Comparison of ENCODE assay signal across 13 mouse cellular contexts in the genomic region with DNA sequence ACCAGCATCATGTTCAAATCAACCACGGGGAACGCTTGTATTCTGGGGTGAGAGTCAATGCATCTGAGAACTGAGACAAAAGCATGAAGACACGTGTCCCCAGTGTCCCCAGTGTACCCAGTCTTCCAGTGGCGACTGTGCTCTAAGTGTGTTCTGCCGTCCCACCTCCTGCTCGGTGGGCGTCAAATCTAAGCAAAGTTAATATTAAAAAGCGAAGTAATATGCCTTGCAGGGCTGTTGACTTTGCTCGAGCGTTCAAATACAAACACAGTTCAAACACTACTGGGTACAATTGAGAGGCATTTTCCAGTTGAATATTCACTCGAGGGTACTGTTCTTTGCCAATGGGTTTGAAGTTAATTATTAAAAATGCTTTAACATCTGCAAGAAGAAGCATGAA.
A peak's percentile ranks its signal among the peaks of the same experiment; 100 is the strongest.
DNase-seq lines count a peak whose midpoint lies in the region; ATAC-seq and TF ChIP-seq lines count a peak whose summit lies in the region.
"Had no signal": no experiment of that assay in that cellular context is flagged by ENCODE, and none has a peak within 500 bp of the region (broad histone marks: within the 10 kb centered on the region; RNA-seq: fewer than 3 reads in every experiment).

No protein-coding gene starts in this region.

- no peaks in the 10 kb centered on the region for H3K9me3 ChIP-seq in hindbrain, embryonic 15.5 days
- H3K9me3 ChIP-seq in hindbrain, embryonic 11.5 days (ENCODE audit: control insufficient read depth, low read length): no peaks in the 10 kb centered on the region
- H3K9me3 ChIP-seq in ES-E14 (ENCODE audit: control insufficient read depth, insufficient read depth, low read depth, low read length): no peaks in the 10 kb centered on the region
- H3K9me3 ChIP-seq in intestine, embryonic 16.5 days (ENCODE audit: control insufficient read depth, low read length): no peaks in the 10 kb centered on the region
- H3K9me3 ChIP-seq in midbrain, embryonic 10.5 days (replicated peaks): no peaks in the 10 kb centered on the region
- H3K9me3 ChIP-seq: embryonic facial prominence, embryonic 13.5 days; forebrain, embryonic 13.5 days; heart, embryonic 12.5 days had no signal

- H3K27me3 ChIP-seq in hindbrain, embryonic 15.5 days: no peaks in the 10 kb centered on the region
- no peaks in the 10 kb centered on the region for H3K27me3 ChIP-seq in hindbrain, embryonic 11.5 days (ENCODE audit: control insufficient read depth, insufficient read depth, low read length)
- H3K27me3 ChIP-seq in intestine, embryonic 16.5 days (replicated peaks; ENCODE audit: control insufficient read depth, insufficient read depth, low read length): no peaks in the 10 kb centered on the region
- no peaks in the 10 kb centered on the region for H3K27me3 ChIP-seq in midbrain, embryonic 10.5 days (ENCODE audit: low read depth, poor library complexity, severe bottlenecking)
- H3K27me3 ChIP-seq in cerebellum, adult 2 months (ENCODE audit: control insufficient read depth, insufficient read depth, low read length): no peaks in the 10 kb centered on the region
- H3K27me3 ChIP-seq: heart, embryonic 12.5 days had no signal

- peaks cover 26% of the 10 kb centered on the region for H3K4me1 ChIP-seq in hindbrain, embryonic 15.5 days (replicated peaks)
- H3K4me1 ChIP-seq in hindbrain, embryonic 11.5 days (replicated peaks; ENCODE audit: control insufficient read depth, insufficient read depth, low read length): no peaks in the 10 kb centered on the region
- H3K4me1 ChIP-seq in ES-E14 (ENCODE audit: control insufficient read depth in 2 of 2, insufficient read depth in 2 of 2, low read length in 2 of 2, poor library complexity in 1 of 2): peaks cover 7 to 18% of the 10 kb centered on the region in 2 experiments; a peak in 3 of 4 replicates
- H3K4me1 ChIP-seq in intestine, embryonic 16.5 days (ENCODE audit: control insufficient read depth, insufficient read depth, low read length): peaks cover 24% of the 10 kb centered on the region
- H3K4me1 ChIP-seq in midbrain, embryonic 10.5 days: peaks cover 24% of the 10 kb centered on the region
- peaks cover 16% of the 10 kb centered on the region for H3K4me1 ChIP-seq in cerebellum, adult 2 months (ENCODE audit: control insufficient read depth, insufficient read depth, low read length)

- no peak for TF ChIP-seq POLR2A in cerebellum, adult 2 months (IDR thresholded peaks at IDR 0.05; ENCODE audit: borderline replicate concordance, insufficient read depth, low read length)

- H3K9ac ChIP-seq in hindbrain, embryonic 15.5 days: no peak overlapping the region
- no peak overlapping the region for H3K9ac ChIP-seq in hindbrain, embryonic 11.5 days (ENCODE audit: low read depth, low read length)
- no peak overlapping the region for H3K9ac ChIP-seq in ES-E14 (ENCODE audit: insufficient read depth, low read depth, low read length, poor library complexity, severe bottlenecking)
- H3K9ac ChIP-seq in intestine, embryonic 16.5 days (ENCODE audit: low read depth, low read length): no peak overlapping the region
- H3K9ac ChIP-seq: embryonic facial prominence, embryonic 13.5 days; forebrain, embryonic 13.5 days; heart, embryonic 12.5 days had no signal

- no peaks in the 10 kb centered on the region for H3K36me3 ChIP-seq in hindbrain, embryonic 15.5 days
- H3K36me3 ChIP-seq in hindbrain, embryonic 11.5 days (ENCODE audit: control insufficient read depth, insufficient read depth, low read length): no peaks in the 10 kb centered on the region
- H3K36me3 ChIP-seq in ES-E14 (ENCODE audit: control insufficient read depth, insufficient read depth, low read length, poor library complexity, severe bottlenecking): no peaks in the 10 kb centered on the region
- H3K36me3 ChIP-seq in intestine, embryonic 16.5 days (ENCODE audit: control insufficient read depth, insufficient read depth, low read length): no peaks in the 10 kb centered on the region
- no peaks in the 10 kb centered on the region for H3K36me3 ChIP-seq in midbrain, embryonic 10.5 days
- H3K36me3 ChIP-seq: embryonic facial prominence, embryonic 13.5 days; heart, embryonic 12.5 days had no signal

- H3K4me3 ChIP-seq in hindbrain, embryonic 15.5 days: no peak overlapping the region
- no peak overlapping the region for H3K4me3 ChIP-seq in hindbrain, embryonic 11.5 days (ENCODE audit: low read depth, low read length)
- no peak overlapping the region for H3K4me3 ChIP-seq in ES-E14 (ENCODE audit: insufficient read depth in 1 of 2, low read depth in 1 of 2, low read length in 2 of 2, poor library complexity in 1 of 2, severe bottlenecking in 1 of 2)
- H3K4me3 ChIP-seq in intestine, embryonic 16.5 days (ENCODE audit: low read length): peak overlapping the region; percentile 27
- H3K4me3 ChIP-seq in midbrain, embryonic 10.5 days: no peak overlapping the region
- no peak overlapping the region for H3K4me3 ChIP-seq in cerebellum, adult 2 months (replicated peaks; ENCODE audit: insufficient read depth, low read depth, low read length)
- H3K4me3 ChIP-seq: embryonic facial prominence, embryonic 13.5 days; forebrain, embryonic 13.5 days; heart, embryonic 12.5 days had no signal

- H3K27ac ChIP-seq in hindbrain, embryonic 15.5 days (replicated peaks): peak overlapping the region; percentile 67
- H3K27ac ChIP-seq in hindbrain, embryonic 11.5 days (ENCODE audit: low read depth, low read length): no peak overlapping the region
- H3K27ac ChIP-seq in ES-E14 (ENCODE audit: insufficient read depth, low read depth, low read length, poor library complexity, severe bottlenecking): peak overlapping the region; percentile 50; the same call in 1 of the 2 replicates
- H3K27ac ChIP-seq in intestine, embryonic 16.5 days (ENCODE audit: low read length): peak overlapping the region; percentile 79
- H3K27ac ChIP-seq in midbrain, embryonic 10.5 days (replicated peaks): no peak overlapping the region
- no peak overlapping the region for H3K27ac ChIP-seq in cerebellum, adult 2 months (ENCODE audit: insufficient read depth, low read length)
- H3K27ac ChIP-seq: forebrain, embryonic 13.5 days had no signal

- ATAC-seq in hindbrain, embryonic 15.5 days (ENCODE audit: low FRiP score, low read depth): no peak
- ATAC-seq in hindbrain, embryonic 11.5 days (ENCODE audit: low FRiP score): no peak
- ATAC-seq in intestine, embryonic 16.5 days: peak; percentile 65
- ATAC-seq: CD4-positive, CD25-positive, alpha-beta regulatory T cell, adult 4 months had no signal

- no peak overlapping the region for H3K4me2 ChIP-seq in hindbrain, embryonic 15.5 days
- no peak overlapping the region for H3K4me2 ChIP-seq in hindbrain, embryonic 11.5 days (replicated peaks; ENCODE audit: low read depth, low read length)
- peak overlapping the region; percentile 45 for H3K4me2 ChIP-seq in intestine, embryonic 16.5 days (ENCODE audit: low read depth, low read length)
- H3K4me2 ChIP-seq: embryonic facial prominence, embryonic 13.5 days; forebrain, embryonic 13.5 days; heart, embryonic 12.5 days had no signal

- WGBS in hindbrain, embryonic 15.5 days: 40% methylated on average over 11 of the region's 11 CpGs
- WGBS in hindbrain, embryonic 11.5 days: 49% methylated on average over 11 of the region's 11 CpGs
- WGBS in intestine, embryonic 16.5 days: 50% methylated on average over 11 of the region's 11 CpGs
- WGBS in midbrain, embryonic 10.5 days: 78% methylated on average over 11 of the region's 11 CpGs
- whole genome bisulfite sequencing in cerebellum, adult 2 months: 80% methylated on average over 11 of the region's 11 CpGs

- in situ Hi-C loops in ES-E14 (cut with MboI; ENCODE audit: low sequenced_read_pairs in 2 of 2, unreplicated experiment in 2 of 2): no loop called here

- DNase-seq in hindbrain, embryonic 11.5 days (ENCODE audit: low spot score): no peak
- no peak for DNase-seq in ES-E14 (ENCODE audit: low read depth, low spot score)
- peak; percentile 54 to 71 for DNase-seq in kidney, postnatal 25 days
- DNase-seq in midbrain, embryonic 10.5 days (ENCODE audit: low spot score): no peak
- no peak for DNase-seq in urinary bladder, postnatal 25 days (ENCODE audit: low spot score)
- no peak for DNase-seq in cerebellum, adult 2 months
- DNase-seq: spleen, adult 18-20 months had no signal

- no peak for TF ChIP-seq CTCF in cerebellum, adult 2 months (IDR thresholded peaks at IDR 0.05; ENCODE audit: borderline replicate concordance, insufficient read depth, low read depth, low read length)

TF ChIP-seq in ES-E14, 5 proteins besides CTCF, POLR2A, EP300 and RAD21:
- TF ChIP-seq ZC3H11A (IDR thresholded peaks at IDR 0.05; ENCODE audit: borderline replicate concordance, low read depth, low read length): no peak
- no peak for TF ChIP-seq MAFK (IDR thresholded peaks at IDR 0.05; ENCODE audit: insufficient read depth, low read depth, low read length)
- no peak for TF ChIP-seq ZNF384 (IDR thresholded peaks at IDR 0.05; ENCODE audit: low read depth, low read length)
- TF ChIP-seq CHD2 (IDR thresholded peaks at IDR 0.05; ENCODE audit: low read depth, low read length): no peak
- no peak for TF ChIP-seq HCFC1 (IDR thresholded peaks at IDR 0.05; ENCODE audit: borderline replicate concordance, insufficient read depth, low read length)

Comparison
In these comparisons a context has a peak if more than half of its experiments do, and no peak if none do; other contexts are left out.
1. H3K27ac ChIP-seq: peak in hindbrain, embryonic 15.5 days (single experiment), ES-E14 (single experiment) and intestine, embryonic 16.5 days (single experiment); none in hindbrain, embryonic 11.5 days (single experiment), midbrain, embryonic 10.5 days (single experiment) and cerebellum, adult 2 months (single experiment).
2. DNase-seq: peak in kidney, postnatal 25 days (2 of 2); none in hindbrain, embryonic 11.5 days (single experiment), ES-E14 (single experiment), midbrain, embryonic 10.5 days (single experiment), urinary bladder, postnatal 25 days (single experiment) and cerebellum, adult 2 months (0 of 2).